Mouse (Mus musculus): ENCODE results near the gene Ssbp3. TPM values are rescaled to one million over a fixed set of nuclear protein-coding genes. Genes with fewer than 3 reads are reported as not detected.

Gene Ssbp3
- total RNA-seq, 2 experiments from 2014 or later: 106 to 119 TPM

DNA sequence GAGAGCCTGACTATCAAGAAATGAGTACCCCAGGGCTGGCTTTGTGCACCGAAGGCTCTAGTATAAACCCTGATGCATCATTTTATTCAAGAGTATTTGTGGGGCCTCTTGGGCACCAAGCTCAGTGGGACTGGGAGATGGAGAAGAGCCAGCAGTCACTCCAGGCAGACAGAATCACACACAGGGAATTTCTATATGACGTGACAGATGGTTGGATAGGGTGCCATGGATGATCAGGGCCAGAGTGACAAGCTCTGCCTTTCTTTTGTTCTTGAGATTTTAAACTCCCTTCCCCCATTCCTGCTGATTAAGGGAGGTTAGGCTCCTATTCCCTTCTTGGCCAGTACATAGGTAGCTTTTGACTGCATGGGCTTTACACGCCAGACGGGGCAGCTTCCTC lies 74.8 kb downstream of the Ssbp3 start:
- DNase-seq (ENCODE audit: low spot score in 2 of 2): no peak

DNA sequence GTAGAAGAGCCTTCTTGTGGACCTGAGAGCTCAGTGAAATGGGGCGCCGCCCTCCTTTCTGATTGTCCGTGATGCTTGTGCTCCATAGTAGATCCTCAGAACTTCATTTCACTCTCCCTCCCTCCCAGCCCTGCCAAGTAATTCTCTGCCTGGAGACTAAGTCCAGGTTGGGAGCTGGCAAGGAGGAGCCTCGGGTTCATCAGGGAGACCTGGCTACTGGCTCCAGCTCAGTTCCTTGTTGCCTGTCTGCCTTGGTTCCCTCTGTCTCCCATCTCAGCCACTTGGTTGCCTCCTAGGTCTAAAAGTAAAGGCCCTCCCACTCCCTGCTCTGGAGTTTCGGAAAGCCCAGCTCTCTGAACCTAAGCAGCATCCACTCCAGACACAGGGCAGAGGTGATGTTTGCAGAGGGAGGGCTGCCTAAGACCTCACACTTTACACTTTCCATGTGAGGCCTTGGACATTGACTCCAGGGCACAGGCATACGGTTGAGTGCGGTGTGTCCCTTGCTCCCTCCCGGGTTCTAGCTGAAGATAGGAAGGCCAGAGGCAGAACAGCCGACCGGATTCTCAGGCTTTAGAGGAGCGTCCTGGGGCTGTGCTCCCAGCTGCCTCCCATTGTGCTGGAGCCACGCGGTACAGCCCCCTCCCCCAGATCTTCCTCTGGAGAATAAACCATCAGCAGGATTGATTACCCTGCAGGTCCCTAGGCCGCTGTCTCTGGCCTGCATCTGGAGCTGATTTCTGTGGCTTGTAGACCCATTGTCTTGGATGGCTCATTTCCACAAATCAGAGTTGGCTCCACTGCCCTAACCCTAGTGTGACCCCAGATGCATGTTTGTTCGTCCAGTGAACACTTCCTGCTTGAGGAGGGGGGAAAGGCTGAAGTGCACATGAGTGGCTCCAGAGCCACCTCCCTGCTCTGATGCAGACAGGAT lies 75.7 kb downstream of the Ssbp3 start:
- no peak for DNase-seq (ENCODE audit: low spot score in 2 of 2)

DNA sequence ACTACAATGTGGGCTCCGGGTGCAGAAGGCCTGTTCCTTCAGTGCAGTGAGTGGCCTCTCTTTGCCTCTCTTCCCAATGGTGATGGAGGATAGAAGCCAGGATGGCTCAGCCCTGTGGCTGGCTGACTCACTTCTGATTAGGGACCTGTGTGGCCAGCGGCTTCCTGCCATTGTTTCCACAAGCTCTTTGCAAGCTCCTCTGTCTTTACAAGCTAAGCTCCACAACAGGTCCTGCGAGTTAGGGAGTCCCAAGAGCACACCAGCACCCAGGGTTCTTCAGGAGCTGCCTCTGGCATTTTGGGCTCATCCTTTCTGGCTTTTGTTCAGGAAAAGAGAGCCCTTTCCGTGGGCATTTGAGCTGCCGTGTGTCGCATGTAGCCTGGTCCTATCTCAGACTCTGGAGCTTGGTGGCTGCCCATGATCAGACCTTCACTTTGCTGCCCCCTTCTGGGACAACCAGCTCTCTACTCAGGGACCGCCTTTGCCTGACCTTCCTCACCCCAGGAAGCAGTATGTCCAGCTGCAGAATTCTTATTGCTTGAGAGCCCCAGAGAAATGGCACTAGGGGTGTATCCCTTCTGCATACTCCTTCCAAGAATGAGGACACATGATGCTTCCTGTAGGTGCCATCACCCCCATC lies 77.3 kb downstream of the Ssbp3 start:
- DNase-seq (ENCODE audit: low spot score in 2 of 2): peak in 1 of 2 experiments; percentile 64

DNA sequence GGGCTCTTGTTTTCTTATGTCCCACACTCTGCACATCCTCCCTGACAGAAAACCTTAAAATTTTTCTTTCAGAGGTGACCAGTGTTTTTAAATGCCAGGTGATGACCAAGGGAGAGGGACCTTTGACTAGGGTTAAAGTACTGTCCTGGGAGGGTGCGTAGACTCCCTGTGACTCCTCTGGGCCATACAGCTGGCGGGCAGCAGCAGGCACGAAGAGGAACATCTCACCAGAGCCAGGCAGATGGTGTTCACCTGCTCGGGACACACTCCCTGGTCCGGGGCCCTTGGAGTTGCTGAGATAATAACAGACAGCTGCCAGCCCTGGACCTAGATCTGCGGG lies 78.4 kb downstream of the Ssbp3 start:
- no peak for DNase-seq (ENCODE audit: low spot score in 2 of 2)

DNA sequence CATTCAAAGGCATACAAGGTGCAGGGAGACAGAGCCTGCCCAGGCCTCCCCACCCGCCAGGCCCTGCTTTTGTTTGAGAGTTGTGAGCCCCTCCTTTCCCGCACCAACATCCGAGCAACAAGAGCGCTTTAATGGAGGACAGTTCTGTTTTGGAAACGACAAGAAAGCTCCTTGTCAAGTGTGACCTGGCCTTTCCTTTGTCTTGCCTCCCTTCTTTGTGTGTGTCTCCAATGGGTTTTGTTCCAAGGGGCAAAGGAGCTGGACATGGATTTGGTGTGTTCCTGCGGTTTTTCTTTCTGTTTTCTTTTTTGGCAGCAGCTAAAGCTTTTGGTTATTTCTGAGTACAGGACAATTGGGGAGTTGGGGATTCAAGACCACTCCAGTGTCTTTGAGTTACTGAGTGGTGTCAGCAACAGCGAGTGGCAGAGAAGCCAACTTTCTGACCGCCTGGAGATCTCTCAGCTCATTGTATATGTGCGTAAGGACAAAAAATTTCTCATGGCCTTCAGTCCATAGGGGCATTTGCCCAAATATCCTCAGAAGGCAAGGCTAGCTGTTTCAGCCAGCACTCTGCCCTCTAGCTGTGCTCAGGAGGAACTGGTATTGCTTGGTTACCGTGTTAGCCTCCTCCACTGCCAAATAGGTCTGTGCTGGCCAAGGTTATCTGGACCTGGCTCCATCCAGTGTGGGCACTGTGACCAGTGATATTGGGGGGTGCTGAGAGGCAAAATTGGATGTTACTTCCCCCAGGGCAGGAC lies 78.9 kb downstream of the Ssbp3 start:
- DNase-seq (ENCODE audit: low spot score in 2 of 2): peak in 1 of 2 experiments; percentile 51

DNA sequence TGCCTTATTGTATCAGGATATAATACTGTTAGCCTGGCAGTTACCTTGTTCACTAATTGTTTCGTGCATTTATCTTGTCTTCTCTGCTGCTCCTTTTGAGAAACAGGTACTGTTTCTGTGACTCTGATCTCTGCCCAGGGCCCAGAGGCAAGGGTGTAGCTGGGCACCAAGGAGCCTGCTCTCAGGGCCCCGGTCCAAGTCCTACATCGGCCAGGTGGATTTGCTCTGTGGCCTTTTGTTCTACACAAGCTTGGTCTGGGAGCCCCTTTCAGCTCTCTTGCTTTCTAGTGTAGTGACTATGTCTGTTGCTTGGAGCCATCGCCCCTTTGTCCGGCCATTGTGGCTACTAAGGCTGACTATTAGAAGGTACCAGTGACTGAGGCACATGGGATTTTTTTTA lies 82.6 kb downstream of the Ssbp3 start:
- no peak for DNase-seq (ENCODE audit: low spot score in 2 of 2)

DNA sequence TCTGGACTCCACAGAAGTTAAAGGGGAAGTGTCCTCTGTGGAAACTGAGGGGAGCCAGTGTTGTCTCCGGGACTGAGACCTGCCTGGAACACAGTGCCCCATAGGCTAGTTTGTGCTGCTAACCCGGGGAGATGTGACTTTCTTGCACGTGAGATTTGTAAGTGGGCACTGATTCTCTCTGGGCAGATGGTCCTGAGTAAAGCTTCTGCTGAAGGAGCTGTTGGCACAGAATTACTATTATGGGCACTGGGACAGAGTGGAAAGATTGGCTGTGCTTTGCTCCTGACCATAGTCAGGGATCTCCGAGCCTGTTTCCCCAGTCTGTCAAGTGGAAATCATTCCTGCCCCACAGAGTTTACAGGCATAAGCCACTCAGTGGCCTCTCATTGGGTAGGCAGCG lies 83.8 kb downstream of the Ssbp3 start:
- no peak for DNase-seq (ENCODE audit: low spot score in 2 of 2)

DNA sequence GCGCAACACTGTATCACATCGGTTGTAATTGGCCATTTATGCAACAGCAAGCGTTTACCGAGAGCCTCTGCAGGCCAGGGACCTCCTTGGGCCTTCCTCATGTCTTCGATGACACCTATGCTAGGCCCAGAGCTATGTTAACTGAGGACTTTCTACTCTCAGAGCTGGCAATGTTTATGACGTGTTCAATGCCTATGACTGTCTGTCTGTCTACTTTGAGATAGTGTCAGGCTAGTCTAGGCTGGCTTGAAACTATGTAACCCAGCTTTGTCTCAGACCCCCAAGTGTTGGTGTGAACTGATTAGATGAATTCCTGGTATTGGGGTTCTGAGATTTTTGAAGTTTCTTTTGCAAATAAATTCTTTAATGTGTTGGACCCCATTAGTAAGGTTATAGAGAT lies 84.6 kb downstream of the Ssbp3 start:
- no peak for DNase-seq (ENCODE audit: low spot score in 2 of 2)

DNA sequence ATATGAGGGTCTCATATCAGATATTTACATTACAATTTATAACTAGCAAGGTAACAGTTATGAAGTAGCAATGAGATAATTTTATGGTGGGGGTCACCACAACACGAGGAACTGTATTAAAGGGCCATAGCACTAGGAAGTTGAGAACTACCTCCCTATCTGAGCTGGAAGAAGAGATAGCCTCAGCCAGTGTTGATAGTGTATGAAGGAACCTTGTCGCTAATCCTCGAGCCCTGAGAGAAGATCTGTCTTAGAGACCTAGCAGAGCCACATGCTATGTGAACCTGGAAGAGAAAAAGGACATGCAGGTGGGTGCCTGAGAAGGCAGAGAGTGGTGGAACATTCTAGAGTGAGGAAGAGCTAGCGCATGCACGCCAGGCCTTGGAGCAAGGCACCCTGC lies 85.0 kb downstream of the Ssbp3 start:
- no peak for DNase-seq (ENCODE audit: low spot score in 2 of 2)

DNA sequence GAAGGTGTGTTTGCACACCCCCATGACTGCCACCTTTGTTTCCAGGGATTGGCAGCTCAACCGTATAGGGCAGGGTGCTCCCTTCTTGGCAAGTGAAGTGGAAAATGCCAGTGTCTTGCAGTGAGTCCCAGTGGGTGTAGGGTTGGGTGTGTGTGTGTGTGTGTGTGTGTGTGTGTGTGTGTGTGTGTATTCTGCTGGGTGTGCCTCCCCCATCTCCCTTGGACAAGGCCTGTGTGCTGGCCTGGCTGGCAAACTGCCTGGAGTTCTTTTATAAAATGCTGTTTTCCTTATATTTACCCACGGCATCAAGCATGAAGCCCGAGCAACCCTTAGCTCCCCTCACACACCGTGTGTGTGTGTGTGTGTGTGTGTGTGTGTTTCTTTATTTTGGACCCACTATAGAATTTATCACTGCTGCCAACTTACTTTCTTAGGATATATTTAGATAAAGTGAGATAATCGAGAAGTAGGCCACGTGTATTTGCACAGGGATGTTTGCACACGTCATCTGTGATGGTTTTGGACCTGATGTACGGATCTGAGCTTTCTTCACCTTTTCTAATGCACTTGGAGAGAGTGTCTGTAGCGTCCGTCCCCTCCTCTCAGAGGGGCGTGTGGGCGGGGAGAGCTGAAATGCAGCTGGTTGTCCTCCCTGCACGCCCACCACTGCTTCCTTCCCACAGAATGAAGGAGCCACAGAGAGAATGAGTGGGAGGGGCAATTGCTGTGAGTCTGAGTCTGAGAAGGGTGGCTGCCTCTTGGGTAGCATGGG lies 86.0 kb downstream of the Ssbp3 start:
- DNase-seq (ENCODE audit: low spot score in 2 of 2): no peak

DNA sequence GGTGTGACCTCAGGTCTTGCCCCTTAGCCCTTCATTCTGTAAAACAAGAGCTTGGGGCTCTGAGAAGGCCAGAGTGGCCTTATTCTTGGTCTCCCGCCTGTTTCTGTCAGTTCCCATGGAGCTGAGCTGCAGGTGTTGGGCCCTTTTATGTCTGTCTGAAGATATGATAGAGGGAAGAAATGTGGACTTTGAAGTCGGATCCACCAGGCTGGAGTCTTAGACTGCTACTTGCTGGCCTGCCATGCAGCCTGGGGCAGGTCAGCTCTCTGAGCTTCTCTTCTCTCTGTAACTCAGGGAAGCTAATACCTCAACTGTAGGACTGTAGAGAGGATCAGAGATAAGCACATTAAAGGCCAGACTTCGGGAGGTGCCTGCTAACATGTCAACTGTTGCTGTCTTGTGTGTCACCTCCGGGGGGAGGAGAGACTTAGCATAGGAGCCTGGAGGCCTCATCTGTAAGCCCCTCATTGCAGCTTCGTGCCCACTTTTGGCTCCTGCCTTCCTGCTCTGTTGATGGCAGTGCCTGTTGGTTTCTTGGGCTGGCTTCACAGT lies 90.8 kb downstream of the Ssbp3 start:
- no peak for DNase-seq (ENCODE audit: low spot score in 2 of 2)

DNA sequence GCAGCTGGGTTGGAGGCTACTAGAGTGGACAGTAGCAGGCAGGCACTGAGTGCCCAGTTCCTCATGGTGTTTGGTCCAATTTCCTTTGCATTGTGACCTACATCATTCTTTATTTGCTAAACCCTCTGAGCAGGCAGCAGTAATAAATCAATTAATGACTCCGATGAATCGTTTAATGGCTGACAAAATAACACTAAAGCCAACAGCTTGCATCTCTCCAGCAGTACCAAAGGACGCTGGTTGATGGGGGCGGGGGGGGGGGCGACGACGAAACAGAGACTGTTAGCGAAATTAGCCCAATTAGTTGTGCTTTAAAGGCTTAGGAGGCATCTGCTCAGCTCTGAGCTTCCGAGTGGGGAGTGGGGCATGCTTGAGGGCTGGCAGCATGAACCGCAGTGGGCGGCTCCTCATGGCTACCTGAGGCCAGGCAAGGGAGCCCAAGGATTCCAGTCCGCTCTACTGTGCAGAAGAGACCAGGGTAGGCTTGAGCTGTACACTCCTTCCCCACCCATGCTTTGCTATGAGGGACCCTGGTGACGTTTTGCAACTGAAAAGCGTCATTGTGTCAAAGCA lies 91.5 kb downstream of the Ssbp3 start:
- no peak for DNase-seq (ENCODE audit: low spot score in 2 of 2)

DNA sequence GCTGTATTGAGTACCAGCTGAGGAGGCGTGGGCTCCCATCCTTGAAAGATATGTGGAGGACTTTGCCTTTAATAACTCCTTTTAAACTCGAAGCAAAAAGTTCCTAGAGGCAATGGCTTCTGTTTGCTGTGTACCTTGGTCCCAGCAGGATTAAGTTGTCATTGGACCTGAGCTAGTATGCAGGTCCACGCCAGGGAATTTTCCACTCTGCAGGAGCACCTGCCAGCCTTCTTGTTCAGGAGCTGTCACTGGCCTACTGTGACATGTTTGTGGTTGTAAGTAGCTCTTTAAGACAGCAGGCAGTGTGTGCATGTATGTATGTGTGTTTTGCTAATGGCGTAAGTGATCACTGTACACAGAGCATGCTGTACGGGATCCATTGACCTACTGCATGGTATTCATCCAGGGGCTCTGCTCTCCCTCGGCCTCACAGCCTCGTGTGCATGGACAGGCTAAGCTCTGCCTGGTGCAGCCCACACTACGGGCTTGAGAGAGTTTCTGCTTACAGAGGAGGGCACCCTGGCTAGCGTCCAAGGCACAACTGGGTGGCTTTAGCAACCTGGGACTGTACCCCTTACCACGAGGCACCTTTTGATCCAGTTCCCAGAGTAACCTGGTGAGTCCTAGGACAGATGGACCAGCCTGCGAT lies 92.1 kb downstream of the Ssbp3 start:
- DNase-seq (ENCODE audit: low spot score in 2 of 2): no peak

DNA sequence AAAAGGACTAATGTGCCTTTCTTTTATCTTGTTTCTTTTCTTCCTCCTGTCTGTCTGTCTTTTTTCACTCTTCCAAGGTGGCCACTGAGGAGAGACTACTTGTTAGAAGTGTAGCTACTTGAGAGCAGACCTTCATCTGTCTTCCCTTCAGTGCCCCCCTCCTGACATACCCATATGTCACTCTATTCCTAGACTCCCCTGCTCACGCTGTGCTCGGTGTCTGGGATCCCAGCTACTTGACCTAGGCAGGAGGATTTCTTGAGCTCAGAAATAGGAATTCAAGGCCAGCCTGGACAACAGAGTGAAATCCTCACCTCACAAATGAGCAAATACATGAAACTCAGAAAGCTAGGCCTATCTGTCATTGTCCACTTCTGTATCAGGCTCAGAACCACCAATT lies 92.7 kb downstream of the Ssbp3 start:
- no peak for DNase-seq (ENCODE audit: low spot score in 2 of 2)

DNA sequence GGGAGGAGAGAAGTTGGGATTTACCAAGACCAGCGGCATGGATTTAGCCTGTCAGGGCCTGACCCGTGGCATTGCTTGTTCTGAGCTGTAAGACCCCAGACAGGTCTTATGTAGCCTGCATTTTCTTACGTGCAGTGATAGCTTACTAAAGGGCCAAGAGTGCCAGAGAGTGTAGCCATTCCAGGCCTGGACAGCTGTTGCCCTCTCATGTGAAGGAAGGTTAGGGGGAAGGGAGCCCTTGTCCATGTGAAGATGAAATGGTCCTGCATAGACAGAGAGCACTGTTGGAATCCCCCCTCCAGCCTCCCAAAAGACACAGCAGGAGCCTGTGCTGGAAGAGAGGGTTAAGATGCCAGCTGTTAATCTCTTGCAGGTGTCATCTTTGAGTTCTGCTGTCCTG lies 93.3 kb downstream of the Ssbp3 start:
- no peak for DNase-seq (ENCODE audit: low spot score in 2 of 2)

DNA sequence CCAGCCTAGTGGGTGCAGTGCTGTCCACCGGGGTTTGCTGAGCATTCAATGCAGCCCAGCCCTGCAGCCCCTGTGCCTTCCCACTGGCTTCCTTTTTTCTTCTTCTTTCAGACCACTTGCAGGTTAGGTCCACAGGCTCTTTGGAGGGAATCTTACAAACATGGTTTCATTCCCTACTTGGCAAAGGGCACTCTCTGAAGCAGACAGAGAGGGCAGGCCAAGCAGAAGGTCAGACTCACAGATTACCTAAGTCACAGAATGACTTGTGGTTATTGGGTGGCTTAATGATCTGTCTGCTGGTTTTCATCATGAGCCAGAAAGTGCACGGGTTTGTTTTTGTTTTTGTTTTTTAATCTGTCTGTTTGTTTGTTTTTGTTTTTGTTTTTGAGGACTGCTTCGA lies 93.8 kb downstream of the Ssbp3 start:
- DNase-seq (ENCODE audit: low spot score in 2 of 2): no peak

DNA sequence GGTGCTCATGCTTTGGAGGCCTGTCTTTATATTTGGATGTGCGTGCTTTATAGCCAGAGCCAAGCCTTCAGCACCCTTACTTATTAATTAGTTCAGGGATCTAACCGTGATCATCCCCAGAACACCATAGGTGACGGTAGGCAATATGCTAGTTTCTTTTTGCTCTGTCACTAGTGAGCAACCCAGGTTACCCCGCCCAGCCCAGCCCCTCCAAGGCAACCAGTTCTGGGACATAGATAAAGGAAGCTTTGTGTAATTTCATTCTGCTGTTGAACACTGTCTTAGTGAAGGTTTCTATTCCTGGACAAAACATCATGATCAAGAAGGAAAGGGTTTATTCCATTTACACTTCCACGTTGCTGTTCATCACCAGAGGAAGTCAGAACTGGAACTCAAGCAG lies 94.7 kb downstream of the Ssbp3 start:
- no peak for DNase-seq (ENCODE audit: low spot score in 2 of 2)

DNA sequence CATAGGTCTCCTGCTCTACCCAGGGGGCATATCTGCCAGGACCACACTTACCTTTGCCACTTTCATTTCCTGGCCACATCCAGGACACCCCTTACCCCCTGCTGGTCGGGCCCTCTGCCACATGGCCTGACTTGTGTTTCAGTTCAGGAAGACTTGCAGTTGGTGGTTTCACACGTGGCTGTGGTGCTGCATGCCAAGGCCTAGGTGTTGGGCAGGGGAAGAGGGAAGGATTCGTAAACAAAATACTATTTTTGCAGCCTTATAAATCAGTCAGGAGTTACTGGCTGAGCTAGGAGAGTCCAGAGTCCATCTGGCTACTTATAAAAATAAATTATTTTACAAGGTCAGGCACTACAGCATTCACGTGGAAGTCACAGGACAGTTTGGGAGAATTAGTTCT lies 95.7 kb downstream of the Ssbp3 start:
- no peak for DNase-seq (ENCODE audit: low spot score in 2 of 2)

DNA sequence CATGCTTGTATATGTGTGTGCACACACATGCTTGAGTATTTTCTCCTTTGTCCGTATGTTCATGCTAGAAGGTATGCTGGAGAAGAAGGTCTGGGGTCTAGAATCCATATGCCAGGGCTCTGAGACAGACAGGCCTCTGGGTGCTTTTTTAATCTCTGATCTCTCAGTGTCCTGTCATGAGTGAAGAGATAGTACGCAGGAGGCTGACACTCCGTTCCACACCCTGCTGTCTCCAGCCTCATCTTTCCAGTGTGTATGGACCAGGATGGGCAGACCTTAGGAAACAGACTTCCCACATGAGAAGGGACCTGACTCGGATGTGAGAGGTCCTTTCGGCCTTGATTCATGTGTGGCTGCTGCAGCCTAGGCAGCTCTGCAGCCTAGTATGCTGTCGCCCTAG lies 96.3 kb downstream of the Ssbp3 start:
- DNase-seq (ENCODE audit: low spot score in 2 of 2): no peak

DNA sequence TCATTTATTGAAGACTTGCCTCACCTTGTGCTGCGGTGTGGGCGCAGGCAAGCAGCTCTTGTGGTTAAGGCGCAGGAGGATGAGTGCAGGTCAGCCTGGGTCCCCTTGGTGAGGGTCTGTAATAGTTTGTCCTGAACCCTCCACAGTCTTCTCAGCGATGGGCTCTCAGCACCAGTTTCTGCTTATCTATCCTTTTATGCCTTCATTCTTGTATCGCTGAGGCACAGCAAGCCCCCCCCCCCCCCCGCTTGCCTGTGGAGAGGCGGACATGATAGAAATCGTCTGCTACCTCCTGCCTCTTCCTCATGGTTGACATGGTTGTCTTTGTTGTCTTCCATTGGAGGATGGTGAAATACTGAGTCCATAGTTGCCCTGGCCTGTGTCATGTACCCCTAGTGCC lies 96.9 kb downstream of the Ssbp3 start:
- no peak for DNase-seq (ENCODE audit: low spot score in 2 of 2)
